ENCODE assay signal across 20 mouse cellular contexts in the genomic region with DNA sequence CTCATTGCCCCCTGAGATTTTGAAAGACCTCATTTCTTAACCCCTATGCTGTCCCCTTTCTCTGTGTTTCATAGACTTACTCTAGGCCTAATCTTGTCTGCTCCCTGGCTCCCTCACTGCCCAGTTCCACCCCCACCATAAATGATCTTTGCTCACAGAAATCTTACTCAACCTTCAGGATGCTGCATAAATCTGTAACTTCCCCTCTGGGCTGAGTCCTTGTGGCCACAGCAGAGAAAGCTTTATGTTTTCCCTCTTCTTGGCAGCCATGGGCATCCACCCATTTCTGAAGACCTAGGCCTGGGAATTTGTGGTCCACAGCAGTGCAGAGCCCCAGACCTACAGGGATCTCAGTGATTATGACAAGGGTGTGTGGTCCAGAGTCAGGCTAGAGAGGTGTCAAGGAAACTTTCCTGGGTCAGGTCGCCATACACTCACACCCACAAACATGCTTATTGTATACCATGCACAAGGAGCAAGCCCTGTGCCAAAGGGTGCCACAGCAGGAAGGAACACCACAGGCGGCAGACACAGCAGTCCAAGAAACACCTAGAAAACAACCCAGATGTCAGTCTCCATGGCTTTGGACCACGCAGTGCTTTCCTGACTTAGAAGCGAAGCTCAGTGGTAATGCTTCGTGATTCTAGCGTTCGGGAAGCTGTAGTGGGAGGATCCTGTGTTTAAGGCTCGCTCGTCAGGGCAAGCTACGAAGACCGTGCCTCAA. TPM values are rescaled to one million over a fixed set of nuclear protein-coding genes. Genes with fewer than 3 reads are reported as not detected.
DNase-seq lines count a peak whose midpoint lies in the region; ATAC-seq and TF ChIP-seq lines count a peak whose summit lies in the region.
"Had no signal": no experiment of that assay in that cellular context is flagged by ENCODE, and none has a peak within 500 bp of the region (broad histone marks: within the 10 kb centered on the region; RNA-seq: fewer than 3 reads in every experiment).

A gene (minus strand): TSS at position 99 of the 724 bp plus-strand sequence.

- no peak for TF ChIP-seq CTCF in lung, adult 2 months (IDR thresholded peaks at IDR 0.05; ENCODE audit: insufficient read depth, low read length)

- peaks cover 41% of the 10 kb centered on the region for H3K79me2 ChIP-seq in macrophage (ENCODE audit: inconsistent target)

- no peaks in the 10 kb centered on the region for H3K36me3 ChIP-seq in embryonic facial prominence, embryonic 14.5 days (ENCODE audit: control insufficient read depth, insufficient read depth, low read length)
- no peaks in the 10 kb centered on the region for H3K36me3 ChIP-seq in embryonic facial prominence, embryonic 10.5 days (replicated peaks)
- H3K36me3 ChIP-seq in macrophage (ENCODE audit: inconsistent target) = peaks cover 30% of the 10 kb centered on the region; the same call in 1 of the 2 replicates
- no peaks in the 10 kb centered on the region for H3K36me3 ChIP-seq in hindbrain, embryonic 16.5 days (ENCODE audit: control insufficient read depth, insufficient read depth, low read length)
- H3K36me3 ChIP-seq: heart, embryonic 12.5 days; hindbrain, embryonic 10.5 days had no signal

- H3K4me1 ChIP-seq in embryonic facial prominence, embryonic 14.5 days (ENCODE audit: control insufficient read depth, insufficient read depth, low read length) = no peaks in the 10 kb centered on the region
- H3K4me1 ChIP-seq in embryonic facial prominence, embryonic 10.5 days = peaks cover 12% of the 10 kb centered on the region
- no peaks in the 10 kb centered on the region for H3K4me1 ChIP-seq in lung, adult 2 months (ENCODE audit: control insufficient read depth, insufficient read depth, low read length)
- peaks cover 5% of the 10 kb centered on the region; the same call in 1 of the 2 replicates for H3K4me1 ChIP-seq in brown adipose tissue, adult 24 weeks (ENCODE audit: control insufficient read depth, insufficient read depth, insufficient read length, low read length)
- H3K4me1 ChIP-seq in hindbrain, embryonic 16.5 days (ENCODE audit: control insufficient read depth, insufficient read depth, low read depth, low read length) = no peaks in the 10 kb centered on the region

- no peak within 1 kb of the TSS for H3K4me3 ChIP-seq in embryonic facial prominence, embryonic 14.5 days (ENCODE audit: low read depth, low read length)
- no peak within 1 kb of the TSS for H3K4me3 ChIP-seq in embryonic facial prominence, embryonic 10.5 days
- H3K4me3 ChIP-seq in lung, adult 2 months (replicated peaks; ENCODE audit: extremely low read depth, low read depth, low read length) = no peak within 1 kb of the TSS
- no peak within 1 kb of the TSS for H3K4me3 ChIP-seq in brown adipose tissue, adult 24 weeks (ENCODE audit: insufficient read depth, low read depth, low read length)
- peak within 1 kb of the TSS; percentile 33 for H3K4me3 ChIP-seq in macrophage (ENCODE audit: inconsistent target)
- H3K4me3 ChIP-seq in hindbrain, embryonic 16.5 days (ENCODE audit: low read length) = no peak within 1 kb of the TSS
- H3K4me3 ChIP-seq: heart, embryonic 12.5 days; hindbrain, embryonic 10.5 days had no signal

- TF ChIP-seq POLR2A in lung, adult 2 months (IDR thresholded peaks at IDR 0.05; ENCODE audit: borderline replicate concordance, extremely low read depth, low read depth, low read length) = no peak

- no peak for ATAC-seq in embryonic facial prominence, embryonic 14.5 days (ENCODE audit: low read depth)
- ATAC-seq in hindbrain, embryonic 16.5 days = no peak
- ATAC-seq: activated CD4-positive, CD25-positive, alpha-beta regulatory T cell, adult 4 months; forebrain, embryonic 16.5 days had no signal

- peak within 1 kb of the TSS; percentile 30; the same call in 1 of the 2 replicates for H3K9ac ChIP-seq in embryonic facial prominence, embryonic 14.5 days (ENCODE audit: low read depth, low read length)
- H3K9ac ChIP-seq in hindbrain, embryonic 16.5 days (ENCODE audit: low read depth, low read length) = no peak within 1 kb of the TSS
- H3K9ac ChIP-seq: heart, embryonic 12.5 days; liver, embryonic 14.5 days had no signal

- DNase-seq in embryonic facial prominence, embryonic 14.5 days (ENCODE audit: low spot score) = no peak
- no peak for DNase-seq in embryonic facial prominence, embryonic 10.5 days (ENCODE audit: low spot score)
- DNase-seq in lung, adult 2 months = no peak
- no peak for DNase-seq in lung, adult 18-20 months
- DNase-seq in layer of hippocampus, postnatal 36 days = no peak
- DNase-seq: cerebellum, adult 18-20 months; embryo, embryonic 11 days; kidney, postnatal 10 days; layer of hippocampus, adult 9-11 months; retina, postnatal 1 day had no signal

- H3K4me2 ChIP-seq in embryonic facial prominence, embryonic 14.5 days (ENCODE audit: low read depth, low read length) = no peak within 1 kb of the TSS
- no peak within 1 kb of the TSS for H3K4me2 ChIP-seq in hindbrain, embryonic 16.5 days (ENCODE audit: low read length)
- H3K4me2 ChIP-seq: heart, embryonic 12.5 days; midbrain, embryonic 11.5 days had no signal

- WGBS in embryonic facial prominence, embryonic 14.5 days = 88% methylated on average over 11 of the region's 11 CpGs
- 89% methylated on average over 11 of the region's 11 CpGs for WGBS in embryonic facial prominence, embryonic 10.5 days
- 76% methylated on average over 11 of the region's 11 CpGs for WGBS in lung, adult 2 months
- 46% methylated on average over 11 of the region's 11 CpGs for WGBS in macrophage (ENCODE audit: missing documents)
- WGBS in hindbrain, embryonic 16.5 days = 86% methylated on average over 11 of the region's 11 CpGs

- H3K27me3 ChIP-seq in embryonic facial prominence, embryonic 14.5 days (replicated peaks; ENCODE audit: control insufficient read depth, insufficient read depth, low read length) = no peaks in the 10 kb centered on the region
- no peaks in the 10 kb centered on the region for H3K27me3 ChIP-seq in embryonic facial prominence, embryonic 10.5 days (replicated peaks; ENCODE audit: low read depth, poor library complexity, severe bottlenecking)
- no peaks in the 10 kb centered on the region for H3K27me3 ChIP-seq in hindbrain, embryonic 16.5 days (replicated peaks; ENCODE audit: control insufficient read depth, insufficient read depth, low read length)

- H3K27ac ChIP-seq in embryonic facial prominence, embryonic 14.5 days (replicated peaks; ENCODE audit: low read depth, low read length) = no peak within 1 kb of the TSS
- H3K27ac ChIP-seq in embryonic facial prominence, embryonic 10.5 days (replicated peaks) = no peak within 1 kb of the TSS
- peak within 1 kb of the TSS; percentile 82 for H3K27ac ChIP-seq in brown adipose tissue, adult 24 weeks (replicated peaks; ENCODE audit: low read depth, low read length)
- peak within 1 kb of the TSS; percentile 100 for H3K27ac ChIP-seq in macrophage
- no peak within 1 kb of the TSS for H3K27ac ChIP-seq in hindbrain, embryonic 16.5 days (ENCODE audit: low read depth, low read length)
- H3K27ac ChIP-seq: hindbrain, embryonic 10.5 days; liver, embryonic 14.5 days had no signal

- H3K9me3 ChIP-seq in embryonic facial prominence, embryonic 14.5 days (ENCODE audit: control insufficient read depth, low read length) = no peaks in the 10 kb centered on the region
- H3K9me3 ChIP-seq in embryonic facial prominence, embryonic 10.5 days = no peaks in the 10 kb centered on the region
- no peaks in the 10 kb centered on the region for H3K9me3 ChIP-seq in hindbrain, embryonic 16.5 days (ENCODE audit: control insufficient read depth, low read length)
- H3K9me3 ChIP-seq: heart, embryonic 12.5 days; hindbrain, embryonic 10.5 days had no signal

RNA-seq across cellular contexts. Expression of the gene that starts here (rescaled TPM):
- polyA plus RNA-seq in embryonic facial prominence, embryonic 14.5 days (2014; fragmentation: Nextera tagmentation; extraction: Ambion mirVana) = 0.58 and 0.70 TPM in 2 replicates
- 0.06 and 0.16 TPM in 2 replicates for polyA plus RNA-seq in embryonic facial prominence, embryonic 10.5 days (2016; fragmentation: Nextera tagmentation; extraction: Ambion mirVana)
- polyA plus RNA-seq in lung, adult 2 months (2012; rRNA removed) = 14.7 and 18.5 TPM in 2 replicates
- 1.0 and 1.2 TPM in 2 replicates for polyA plus RNA-seq in brown adipose tissue, adult 24 weeks (2012; ENCODE audit: insufficient read depth, insufficient read length, missing spikeins)
- total RNA-seq in macrophage (2018; cell fraction: chromatin; rRNA removed) = 100 to 1,000 TPM in 19 of 26 experiments, 10 to 100 TPM in 7; 15.9 to 534 (median 152) TPM
- total RNA-seq in macrophage (2018; cell fraction: cytosol; rRNA removed) = 100 to 1,000 TPM in 12 of 26 experiments, 10 to 100 TPM in 14; 43.7 to 224 (median 98.7) TPM
- total RNA-seq in macrophage (2018; cell fraction: nucleus; rRNA removed) = 100 to 1,000 TPM in 23 of 26 experiments, 10 to 100 TPM in 3; 41.8 to 676 (median 240) TPM
- 63.7 to 152 TPM (median 102 TPM) in 3 replicates for polyA plus RNA-seq in macrophage (2018)
- 0.15 and 0.24 TPM in 2 replicates for polyA plus RNA-seq in hindbrain, embryonic 16.5 days (2015; fragmentation: Nextera tagmentation; extraction: Ambion mirVana)
- total RNA-seq in layer of hippocampus, postnatal 36 days (2021) = under 1 TPM; 0.27 to 0.33 TPM
- total RNA-seq: CH12.LX had no signal
- polyA plus RNA-seq: activated CD4-positive, CD25-positive, alpha-beta regulatory T cell, adult 4 months had no signal

Comparison
In these comparisons a context has a peak if more than half of its experiments do, and no peak if none do; other contexts are left out.
1. H3K27ac ChIP-seq: peak in brown adipose tissue, adult 24 weeks (single experiment) and macrophage (single experiment); none in embryonic facial prominence, embryonic 14.5 days (single experiment), embryonic facial prominence, embryonic 10.5 days (single experiment) and hindbrain, embryonic 16.5 days (single experiment).